Mouse (Mus musculus): ENCODE results near the gene Tlcd2. TPM values are rescaled to one million over a fixed set of nuclear protein-coding genes. Genes with fewer than 3 reads are reported as not detected.

The Tlcd2 gene
- total and polyA plus RNA-seq, 3 experiments = 0.40 to 0.81 TPM; not detected in 1

DNA sequence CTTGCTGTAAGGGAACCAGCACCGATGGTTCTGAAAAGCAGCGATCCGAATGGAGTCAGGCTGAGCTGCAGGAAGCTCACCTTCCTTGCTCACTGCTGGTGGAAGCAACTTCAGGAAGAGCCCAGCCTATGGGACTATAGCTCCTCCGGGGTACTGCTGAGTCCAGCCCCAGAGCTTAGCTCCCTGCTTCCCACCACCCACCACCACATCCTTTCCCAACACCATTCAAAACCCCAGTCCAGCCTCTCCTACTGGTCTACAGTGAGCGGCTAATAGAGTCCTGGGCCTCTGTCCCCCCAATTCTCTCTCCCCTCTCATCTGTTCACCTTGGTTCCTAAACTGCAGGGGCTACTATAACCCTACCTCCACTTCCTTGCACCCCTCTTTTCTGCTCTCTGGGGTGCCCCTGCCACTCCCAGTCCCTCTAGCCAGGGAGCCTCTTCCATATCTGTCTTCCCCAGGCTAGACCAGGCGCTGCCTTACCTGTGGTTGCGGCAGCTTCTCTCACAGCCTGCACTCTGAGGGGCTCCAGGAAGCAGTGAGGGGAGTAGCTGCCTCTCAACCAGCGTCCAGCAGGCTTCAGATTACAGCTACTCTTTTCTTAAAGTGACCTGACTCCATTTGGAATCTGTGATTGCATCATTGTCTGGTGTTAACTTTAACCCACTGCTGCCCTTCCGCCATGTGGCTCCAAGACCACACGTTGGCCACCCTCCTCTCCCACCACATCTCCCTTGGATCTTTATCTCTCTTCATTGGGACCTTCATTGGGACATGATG is 39.3 kb upstream of the Tlcd2 start, which contains the start of gene Serpinf1:
Gene Serpinf1, minus strand, starts transcription at position 689 of the 780 bp plus-strand sequence.
- Histone ChIP-seq H3K4me1 (ENCODE audit: control insufficient read depth in 1 of 2, insufficient read depth in 2 of 2) (peaks cover 3 to 27% of the 10 kb centered on the region in 2 experiments; a peak in 3 of 4 replicates), H3K9me3 (replicated peaks; ENCODE audit: low read length) (no peaks in the 10 kb centered on the region), H3K4me3 (replicated peaks in 1 of 3; ENCODE audit: low read depth in 2 of 3, low read length in 2 of 3, poor library complexity in 1 of 3) (no peak within 1 kb of the TSS), H3K79me2 (replicated peaks; ENCODE audit: control insufficient read depth, extremely low read depth, insufficient read depth, poor library complexity, severe bottlenecking) (no peaks in the 10 kb centered on the region), H3K4me2 (ENCODE audit: insufficient read depth, low read depth, poor library complexity, severe bottlenecking) (no peak within 1 kb of the TSS), H3K27ac (ENCODE audit: insufficient read depth, low read depth) (no peak within 1 kb of the TSS), H3K36me3 (replicated peaks in 1 of 2; ENCODE audit: control insufficient read depth in 1 of 2, insufficient read depth in 1 of 2, low read length in 1 of 2) (peaks cover 0 to 14% of the 10 kb centered on the region in 2 experiments), H3K27me3 (replicated peaks) (no peaks in the 10 kb centered on the region), H3K9ac (ENCODE audit: insufficient read depth, low read depth) (no peak within 1 kb of the TSS)
- no peak for DNase-seq (ENCODE audit: extremely low read depth)
- dilution Hi-C loops (cut with MboI; ENCODE audit: extremely low pct_ligation_motif_present, extremely low pct_unique_long_range_greater_than_20kb, low sequenced_read_pairs) (no loop called here), in situ Hi-C loops (cut with MboI; ENCODE audit: low pct_ligation_motif_present, low pct_unique_long_range_greater_than_20kb, low sequenced_read_pairs) (no loop called here)
- no peak for TF ChIP-seq MEF2A (IDR thresholded peaks at IDR 0.05; ENCODE audit: borderline replicate concordance, low read depth, low read length)
- TF ChIP-seq IRF4 (IDR thresholded peaks at IDR 0.05; ENCODE audit: low read depth, low read length) = no peak
- no peak for TF ChIP-seq CHD1 (IDR thresholded peaks at IDR 0.05; ENCODE audit: low read depth, low read length)
- TF ChIP-seq NELFE (IDR thresholded peaks at IDR 0.05; ENCODE audit: low read depth, low read length) = no peak
- TF ChIP-seq RCOR1 (conservative IDR thresholded peaks at IDR 0.05; ENCODE audit: low read depth, low read length) = no peak
- TF ChIP-seq KAT2A (IDR thresholded peaks at IDR 0.05; ENCODE audit: insufficient replicate concordance, low read length) = no peak
- TF ChIP-seq USF1 (IDR thresholded peaks at IDR 0.05; ENCODE audit: low read depth, low read length) = no peak
- no peak for TF ChIP-seq E2F4 (IDR thresholded peaks at IDR 0.05; ENCODE audit: insufficient replicate concordance, low read depth, low read length)
- no peak for TF ChIP-seq JUN (IDR thresholded peaks at IDR 0.05; ENCODE audit: insufficient read depth, low read depth, low read length)
- no peak for TF ChIP-seq UBTF (IDR thresholded peaks at IDR 0.05; ENCODE audit: low read depth, low read length)
- no peak for TF ChIP-seq TCF12 (IDR thresholded peaks at IDR 0.05; ENCODE audit: low read depth, low read length)
- TF ChIP-seq MAX (IDR thresholded peaks at IDR 0.05; ENCODE audit: low read length) = no peak
- no peak for TF ChIP-seq CHD2 (IDR thresholded peaks at IDR 0.05; ENCODE audit: low read length)
- no peak for TF ChIP-seq HCFC1 (IDR thresholded peaks at IDR 0.05; ENCODE audit: low read depth, low read length)
- no peak for TF ChIP-seq PAX5 (IDR thresholded peaks at IDR 0.05; ENCODE audit: low read length)
- TF ChIP-seq USF2 (conservative IDR thresholded peaks at IDR 0.05; ENCODE audit: low read depth, low read length) = no peak
- TF ChIP-seq CTCF (conservative IDR thresholded peaks at IDR 0.05 in 1 of 2, IDR thresholded peaks at IDR 0.05 in 1 of 2; ENCODE audit: low read depth in 2 of 2, low read length in 2 of 2) = no peak

DNA sequence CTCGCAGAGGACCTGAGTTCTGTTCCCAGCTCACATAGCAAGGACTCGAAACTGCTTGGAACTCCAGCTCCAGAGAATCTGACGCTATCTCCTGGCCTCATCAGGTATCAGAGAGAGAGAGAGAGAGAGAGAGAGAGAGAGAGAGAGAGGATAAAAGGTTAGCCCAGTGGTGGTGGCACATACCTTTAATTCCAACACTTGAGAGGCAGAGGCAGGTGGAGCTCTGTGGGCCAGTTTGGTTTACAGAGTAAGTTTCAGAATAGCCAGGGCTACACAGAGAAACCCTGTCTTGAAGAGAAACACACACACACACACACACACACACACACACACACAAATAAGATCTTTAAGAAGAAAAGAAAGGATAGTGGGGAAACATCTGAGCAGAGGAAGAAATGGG is 38.4 kb upstream of the Tlcd2 start:
- in situ Hi-C loops (cut with MboI; ENCODE audit: low pct_ligation_motif_present, low pct_unique_long_range_greater_than_20kb, low sequenced_read_pairs) = no loop called here
- TF ChIP-seq NELFE (IDR thresholded peaks at IDR 0.05; ENCODE audit: low read depth, low read length) (no peak), ZC3H11A (IDR thresholded peaks at IDR 0.05; ENCODE audit: low read depth, low read length) (no peak), ZKSCAN1 (IDR thresholded peaks at IDR 0.05; ENCODE audit: borderline replicate concordance, low read depth, low read length) (no peak), RAD21 (IDR thresholded peaks at IDR 0.05; ENCODE audit: low read depth, low read length) (no peak), CTCF (conservative IDR thresholded peaks at IDR 0.05 in 1 of 2, IDR thresholded peaks at IDR 0.05 in 1 of 2; ENCODE audit: low read depth in 2 of 2, low read length in 2 of 2) (no peak), HCFC1 (IDR thresholded peaks at IDR 0.05; ENCODE audit: low read depth, low read length) (no peak), ETS1 (conservative IDR thresholded peaks at IDR 0.05; ENCODE audit: low read depth, low read length) (no peak), MXI1 (IDR thresholded peaks at IDR 0.05; ENCODE audit: low read depth, low read length) (no peak), TCF12 (IDR thresholded peaks at IDR 0.05; ENCODE audit: low read depth, low read length) (no peak), JUND (conservative IDR thresholded peaks at IDR 0.05; ENCODE audit: low read depth, low read length) (no peak)
- Histone ChIP-seq H3K9me3 (replicated peaks; ENCODE audit: low read length) (no peaks in the 10 kb centered on the region), H3K27me3 (replicated peaks) (no peaks in the 10 kb centered on the region), H3K4me2 (ENCODE audit: insufficient read depth, low read depth, poor library complexity, severe bottlenecking) (no peak overlapping the region), H3K9ac (ENCODE audit: insufficient read depth, low read depth) (no peak overlapping the region), H3K4me3 (replicated peaks in 1 of 3; ENCODE audit: low read depth in 2 of 3, low read length in 2 of 3, poor library complexity in 1 of 3) (no peak overlapping the region), H3K79me2 (replicated peaks; ENCODE audit: control insufficient read depth, extremely low read depth, insufficient read depth, poor library complexity, severe bottlenecking) (no peaks in the 10 kb centered on the region), H3K4me1 (ENCODE audit: control insufficient read depth in 1 of 2, insufficient read depth in 2 of 2) (peaks cover 0 to 18% of the 10 kb centered on the region in 2 experiments; a peak in 2 of 4 replicates), H3K36me3 (replicated peaks in 1 of 2; ENCODE audit: control insufficient read depth in 1 of 2, insufficient read depth in 1 of 2, low read length in 1 of 2) (peaks cover 0 to 10% of the 10 kb centered on the region in 2 experiments), H3K27ac (ENCODE audit: insufficient read depth, low read depth) (no peak overlapping the region)
- dilution Hi-C loops (cut with MboI; ENCODE audit: extremely low pct_ligation_motif_present, extremely low pct_unique_long_range_greater_than_20kb, low sequenced_read_pairs) = no loop called here
- DNase-seq (ENCODE audit: extremely low read depth) = no peak
